Mouse (Mus musculus) midbrain, embryonic 16.5 days (tissue): ENCODE measurements at regions not wholly inside any gene's neighbourhood (a gene's known extent, or its start where the extent isn't known, plus 50 kb on each side); places are given as distances from the start of the nearest gene placed in this dataset.

Experiments
- ATAC-seq: fragments of 200-750 bp; cut with Nextera tagmentation; 2 replicates; pipeline ENCODE4 v1.8.0; 2017; ENCODE audit warnings: moderate TSS enrichment
- H3K27ac ChIP-seq: fragments of 300-500 bp; sonication (generic); 2 replicates; pipeline ENCODE4 v1.5.1; 2014; ENCODE audit warnings: mild to moderate bottlenecking, low read length, mixed read lengths
- H3K27me3 ChIP-seq: fragments of 300-500 bp; sonication (generic); 2 replicates; pipeline ENCODE4 v1.6.1; 2014; ENCODE audit warnings: low read depth, low read length, mixed read lengths; ENCODE audit not compliant: control insufficient read depth, insufficient read depth
- H3K36me3 ChIP-seq: fragments of 300-500 bp; sonication (generic); 2 replicates; pipeline ENCODE4 v1.6.1; 2014; ENCODE audit warnings: mild to moderate bottlenecking, low read length, moderate library complexity, mixed read lengths; ENCODE audit not compliant: control insufficient read depth, insufficient read depth
- H3K4me1 ChIP-seq: fragments of 300-500 bp; sonication (generic); 2 replicates; pipeline ENCODE4 v1.6.1; 2014; ENCODE audit warnings: mild to moderate bottlenecking, low read length, mixed read lengths; ENCODE audit not compliant: control insufficient read depth, insufficient read depth
- H3K4me2 ChIP-seq: fragments of 300-500 bp; sonication (generic); 2 replicates; pipeline ENCODE4 v1.6.1; 2014; ENCODE audit warnings: mild to moderate bottlenecking, low read length, mixed read lengths
- H3K4me3 ChIP-seq: fragments of 300-500 bp; sonication (generic); 2 replicates; pipeline ENCODE4 v1.5.1; 2014; ENCODE audit warnings: low read depth, mild to moderate bottlenecking, low read length, moderate library complexity, mixed read lengths
- H3K9ac ChIP-seq: fragments of 300-500 bp; sonication (generic); 2 replicates; pipeline ENCODE4 v1.6.1; 2014; ENCODE audit warnings: low read depth, low read length, mixed read lengths
- H3K9me3 ChIP-seq: fragments of 300-500 bp; sonication (generic); replicated peaks from 2 replicates; pipeline ENCODE4 v1.6.1; 2014; ENCODE audit warnings: mild to moderate bottlenecking, low read length, mixed read lengths; ENCODE audit not compliant: control insufficient read depth, poor library complexity, severe bottlenecking
- WGBS: fragments of 180-500 bp; shearing (Covaris S2); extraction: QIAGEN DNeasy Blood & Tissue Kit; methylation state at CpG from one replicate; pipeline ENCODE4 v1.1.7; 2014; 5-methylcytosine and 5-hydroxymethylcytosine counted together

DNA sequence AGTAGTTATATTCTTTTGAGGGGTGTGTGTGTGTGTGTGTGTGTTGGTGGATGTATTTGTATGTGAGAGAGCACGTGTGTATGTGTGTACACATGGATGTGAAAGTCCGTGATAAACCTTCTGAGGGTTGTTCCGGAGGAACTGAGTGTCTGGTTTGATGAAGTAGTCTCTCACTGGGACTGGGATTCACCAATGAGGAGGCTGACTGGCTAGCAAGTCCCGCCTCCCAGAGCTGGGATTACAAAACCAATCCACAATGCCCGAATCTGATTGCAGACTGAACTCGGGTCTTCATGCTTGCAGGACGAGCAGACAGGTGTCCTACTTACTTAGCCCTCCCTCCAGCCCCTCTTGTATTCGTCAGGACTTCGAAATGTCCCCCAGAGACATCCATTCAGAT lies 289.8 kb downstream of the Cbln4 start:
- 74% methylated on average over 9 of the region's 9 CpGs for WGBS
- no peak overlapping the region for H3K4me3 ChIP-seq
- ATAC-seq = no peak
- H3K4me1 ChIP-seq = no peaks in the 10 kb centered on the region
- no peaks in the 10 kb centered on the region for H3K36me3 ChIP-seq
- H3K4me2 ChIP-seq = no peak overlapping the region; the same call in 1 of the 2 replicates
- no peak overlapping the region for H3K27ac ChIP-seq
- no peaks in the 10 kb centered on the region for H3K9me3 ChIP-seq
- no peaks in the 10 kb centered on the region for H3K27me3 ChIP-seq
- H3K9ac ChIP-seq = no peak overlapping the region

DNA sequence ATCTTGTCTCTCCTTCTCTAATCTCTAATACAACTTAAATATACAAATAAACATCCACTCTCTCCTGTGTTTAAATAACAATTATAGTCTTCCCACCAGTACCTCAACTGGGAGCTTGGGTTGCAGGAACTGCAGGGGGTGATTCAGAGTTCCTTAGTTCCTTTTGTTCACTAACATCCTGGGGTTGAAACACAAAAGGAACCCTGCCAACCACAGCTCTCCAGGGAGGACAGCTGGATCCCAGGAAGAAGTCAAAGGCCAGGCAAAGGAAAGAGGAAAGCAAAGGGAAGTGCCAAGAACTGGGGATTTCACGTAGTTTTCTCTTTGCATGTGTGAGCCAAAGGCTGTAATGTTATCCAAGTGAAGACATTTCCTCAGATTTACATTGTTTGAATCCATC lies 296.1 kb downstream of the Cbln4 start:
- H3K9me3 ChIP-seq = no peaks in the 10 kb centered on the region; the same call in 1 of the 2 replicates
- no peaks in the 10 kb centered on the region for H3K27me3 ChIP-seq
- no peak overlapping the region for H3K4me2 ChIP-seq
- WGBS = 9% methylated on average over 1 of the region's 1 CpGs
- H3K4me1 ChIP-seq = no peaks in the 10 kb centered on the region
- no peak for ATAC-seq
- no peak overlapping the region for H3K4me3 ChIP-seq
- no peak overlapping the region for H3K27ac ChIP-seq
- H3K36me3 ChIP-seq = no peaks in the 10 kb centered on the region
- no peak overlapping the region for H3K9ac ChIP-seq

DNA sequence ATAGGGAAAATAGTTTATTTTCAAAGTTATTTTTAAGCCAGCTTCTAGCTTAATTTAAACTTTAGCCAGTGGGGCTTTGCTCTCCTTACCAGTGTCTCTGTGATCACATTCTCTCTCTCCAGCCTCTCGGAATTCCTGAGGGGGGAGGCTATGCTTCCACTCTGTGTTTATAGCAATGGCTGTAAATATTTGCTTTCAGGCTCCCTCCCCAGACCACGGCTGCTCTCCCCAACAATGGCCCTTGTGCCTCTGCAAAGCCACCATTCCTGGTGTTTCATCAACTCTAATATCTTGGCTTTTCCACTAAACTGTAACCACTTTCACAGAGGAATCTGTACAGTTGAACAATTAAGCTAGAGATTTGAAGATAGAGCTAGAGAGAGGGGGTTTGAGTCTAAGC lies 300.2 kb downstream of the Cbln4 start:
- 49% methylated on average over 2 of the region's 2 CpGs for WGBS
- H3K36me3 ChIP-seq = no peaks in the 10 kb centered on the region

DNA sequence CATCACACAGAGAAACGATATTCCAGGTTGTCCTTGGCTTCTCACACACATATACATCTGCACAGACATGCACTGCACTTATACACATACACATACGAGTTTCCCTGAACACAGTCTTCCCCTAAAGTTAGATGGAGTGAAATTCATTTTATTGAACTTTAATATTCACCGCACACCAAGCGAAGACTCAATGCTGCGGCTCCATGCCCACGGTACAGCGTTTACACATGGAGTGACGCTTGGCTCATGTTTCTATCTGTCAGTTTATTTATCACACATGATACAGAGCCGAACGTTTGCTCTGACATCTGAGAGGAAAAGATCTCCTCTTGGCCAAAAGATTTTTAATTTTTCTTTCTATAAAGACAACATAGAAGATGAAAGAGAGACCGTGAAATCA lies 300.6 kb downstream of the Cbln4 start:
- Histone ChIP-seq H3K4me2 (no peak overlapping the region), H3K27me3 (no peaks in the 10 kb centered on the region), H3K36me3 (no peaks in the 10 kb centered on the region), H3K27ac (no peak overlapping the region), H3K9me3 (no peaks in the 10 kb centered on the region; the same call in 1 of the 2 replicates), H3K4me1 (no peaks in the 10 kb centered on the region; the same call in 1 of the 2 replicates), H3K9ac (no peak overlapping the region), H3K4me3 (no peak overlapping the region)
- WGBS = 82% methylated on average over 11 of the region's 11 CpGs
- no peak for ATAC-seq

More for the DNA sequence above, 300.2 kb downstream of the Cbln4 start:
- H3K9ac ChIP-seq = no peak overlapping the region
- H3K4me2 ChIP-seq = no peak overlapping the region
- H3K4me3 ChIP-seq = no peak overlapping the region
- H3K27me3 ChIP-seq = no peaks in the 10 kb centered on the region
- ATAC-seq = no peak
- no peaks in the 10 kb centered on the region; the same call in 1 of the 2 replicates for H3K4me1 ChIP-seq
- H3K9me3 ChIP-seq = no peaks in the 10 kb centered on the region; the same call in 1 of the 2 replicates
- no peak overlapping the region for H3K27ac ChIP-seq

DNA sequence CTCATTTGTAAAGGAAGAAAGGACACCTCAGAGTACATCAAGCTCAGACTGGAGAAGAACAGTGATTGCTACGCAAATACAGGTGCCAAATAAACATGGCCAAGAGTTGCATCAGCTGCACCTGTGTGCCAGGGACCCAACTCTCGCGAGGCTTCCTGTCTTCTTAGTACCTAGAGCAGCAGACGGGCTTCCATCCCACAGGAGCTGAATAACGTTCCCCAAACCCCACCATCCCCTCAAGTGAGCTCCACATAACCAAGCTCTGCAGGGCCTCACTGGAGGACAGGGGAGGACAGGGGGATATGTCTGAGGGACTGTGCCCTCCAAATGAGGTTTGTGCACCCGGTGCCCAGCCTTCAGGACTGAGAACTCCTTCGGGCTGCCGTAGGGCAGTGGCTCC lies 305.5 kb downstream of the Cbln4 start:
- Histone ChIP-seq H3K4me2 (no peak overlapping the region), H3K9ac (no peak overlapping the region), H3K4me3 (no peak overlapping the region), H3K9me3 (no peaks in the 10 kb centered on the region), H3K27ac (no peak overlapping the region), H3K27me3 (no peaks in the 10 kb centered on the region), H3K4me1 (no peaks in the 10 kb centered on the region; the same call in 1 of the 2 replicates), H3K36me3 (no peaks in the 10 kb centered on the region)
- ATAC-seq = no peak
- 89% methylated on average over 8 of the region's 8 CpGs for WGBS

DNA sequence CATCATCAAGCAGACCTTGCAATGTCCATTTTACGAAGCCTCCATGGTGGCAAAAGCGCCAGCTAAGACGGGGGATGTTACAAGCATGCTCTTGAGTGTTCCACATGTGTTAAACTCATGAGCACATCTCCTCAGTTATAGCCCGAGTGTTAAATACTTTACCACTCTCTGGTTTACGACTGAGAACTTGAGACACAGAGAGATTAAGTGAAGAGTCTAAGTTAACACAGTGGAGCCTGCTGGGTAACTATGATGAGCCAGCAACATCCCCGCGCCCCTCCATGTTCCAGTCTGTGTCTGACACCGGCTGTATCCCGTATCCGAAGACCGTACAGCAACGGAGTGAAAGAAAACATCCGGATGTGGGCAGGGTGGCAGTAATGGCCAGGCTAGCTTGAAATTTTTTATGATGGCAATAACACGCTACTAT lies 308.2 kb downstream of the Cbln4 start:
- Histone ChIP-seq H3K36me3 (no peaks in the 10 kb centered on the region), H3K9me3 (no peaks in the 10 kb centered on the region), H3K4me1 (no peaks in the 10 kb centered on the region), H3K9ac (no peak overlapping the region), H3K4me2 (no peak overlapping the region), H3K4me3 (no peak overlapping the region), H3K27me3 (no peaks in the 10 kb centered on the region), H3K27ac (no peak overlapping the region)
- no peak for ATAC-seq
- 90% methylated on average over 14 of the region's 14 CpGs for WGBS

DNA sequence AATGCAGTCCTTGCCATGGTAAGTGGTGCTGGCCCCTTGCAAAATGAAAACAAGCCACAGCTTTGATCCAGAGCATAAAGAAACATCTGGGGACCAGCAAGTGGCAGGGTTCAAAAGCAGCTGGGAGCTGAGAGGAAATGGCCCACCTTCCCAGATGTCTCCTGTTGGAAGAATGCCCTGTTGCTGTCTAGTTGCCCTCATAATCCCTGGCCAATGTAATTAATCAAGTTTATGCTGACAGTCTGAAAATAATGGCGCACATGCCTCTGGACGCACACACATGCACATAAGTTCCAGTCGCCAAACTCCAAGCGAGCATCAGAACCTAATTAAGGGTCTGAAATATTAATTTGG lies 308.7 kb downstream of the Cbln4 start:
- H3K9ac ChIP-seq = no peak overlapping the region
- H3K27ac ChIP-seq = no peak overlapping the region
- H3K4me3 ChIP-seq = no peak overlapping the region
- WGBS = 86% methylated on average over 4 of the region's 4 CpGs
- ATAC-seq = no peak
- H3K36me3 ChIP-seq = no peaks in the 10 kb centered on the region
- H3K4me2 ChIP-seq = no peak overlapping the region
- no peaks in the 10 kb centered on the region for H3K9me3 ChIP-seq
- no peaks in the 10 kb centered on the region for H3K4me1 ChIP-seq
- no peaks in the 10 kb centered on the region for H3K27me3 ChIP-seq

DNA sequence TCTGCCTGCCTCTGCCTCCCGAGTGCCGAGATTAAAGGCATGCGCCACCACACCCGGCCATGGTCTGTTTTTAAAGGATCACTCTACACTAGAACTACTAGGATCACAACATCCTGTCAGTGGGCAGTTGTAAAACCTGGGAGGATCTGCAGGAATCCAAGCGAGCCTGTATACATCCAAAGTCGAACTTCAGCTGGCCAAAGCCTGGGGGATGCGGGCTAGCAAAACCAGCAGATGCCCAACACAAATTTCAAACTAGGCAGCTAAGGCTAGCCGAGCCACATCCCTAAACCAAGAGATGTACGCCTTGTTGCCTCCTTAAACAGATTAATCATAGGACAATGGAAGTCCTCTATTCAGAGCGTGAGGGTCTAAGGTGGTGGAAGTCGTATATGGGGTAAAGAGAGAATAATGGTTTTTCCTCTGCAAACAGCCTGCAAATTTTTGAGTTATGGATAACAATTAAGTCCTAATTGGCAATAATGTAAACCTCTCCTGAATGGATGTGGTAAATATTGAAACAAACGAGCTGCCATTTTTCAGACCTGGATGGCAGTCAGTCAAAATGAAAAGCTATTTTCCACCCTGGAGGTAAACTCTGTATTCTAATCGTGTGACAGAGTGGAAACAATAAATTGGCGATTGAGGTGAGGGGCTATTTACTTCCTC lies 309.2 kb downstream of the Cbln4 start:
- H3K4me3 ChIP-seq = no peak overlapping the region
- no peak overlapping the region for H3K4me2 ChIP-seq
- H3K9me3 ChIP-seq = no peaks in the 10 kb centered on the region
- no peak for ATAC-seq
- no peak overlapping the region for H3K9ac ChIP-seq
- H3K36me3 ChIP-seq = no peaks in the 10 kb centered on the region
- H3K4me1 ChIP-seq = no peaks in the 10 kb centered on the region
- H3K27me3 ChIP-seq = no peaks in the 10 kb centered on the region
- H3K27ac ChIP-seq = no peak overlapping the region
- WGBS = 74% methylated on average over 14 of the region's 14 CpGs

DNA sequence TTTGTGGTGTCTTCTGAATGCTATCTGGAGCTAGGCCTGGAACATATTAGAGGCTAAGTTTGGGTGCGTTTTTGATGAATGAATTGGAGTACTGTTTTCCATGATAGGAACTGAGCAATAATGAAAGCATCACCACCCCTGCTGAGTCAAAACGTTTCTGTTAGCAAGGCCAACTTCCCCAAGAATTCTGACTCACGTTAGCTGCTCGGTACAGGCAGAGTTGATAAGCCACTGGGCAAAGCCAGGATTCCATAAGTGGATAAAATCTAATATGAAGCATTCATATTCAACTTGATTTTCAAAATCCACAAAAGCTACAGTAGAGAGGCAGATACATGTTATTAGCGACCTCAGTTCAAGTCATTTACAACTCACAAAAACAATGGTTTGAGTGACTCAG lies 324.0 kb downstream of the Cbln4 start:
- WGBS = 81% methylated on average over 5 of the region's 5 CpGs
- H3K4me3 ChIP-seq = no peak overlapping the region
- ATAC-seq = no peak

More for the DNA sequence above, 324.0 kb downstream of the Cbln4 start:
- no peaks in the 10 kb centered on the region for H3K9me3 ChIP-seq
- peaks cover 2% of the 10 kb centered on the region; the same call in 1 of the 2 replicates for H3K4me1 ChIP-seq
- no peak overlapping the region for H3K27ac ChIP-seq
- no peaks in the 10 kb centered on the region for H3K27me3 ChIP-seq
- no peak overlapping the region for H3K9ac ChIP-seq
- H3K36me3 ChIP-seq = no peaks in the 10 kb centered on the region
- no peak overlapping the region for H3K4me2 ChIP-seq
